Mouse (Mus musculus) hindbrain, embryonic 11.5 days (tissue): Measurements from ENCODE around the gene E130218I03Rik. TPM values are rescaled to one million over a fixed set of nuclear protein-coding genes. Genes with fewer than 3 reads are reported as not detected.

ENCODE experiments used
- ATAC-seq: fragments of 200-750 bp; cut with Nextera tagmentation; 2 replicates; pipeline ENCODE4 v1.8.0; 2017; ENCODE audit warnings: mild to moderate bottlenecking, moderate TSS enrichment, moderate library complexity; ENCODE audit not compliant: low FRiP score
- DNase-seq: peaks from one replicate; pipeline ENCODE4 v3.0.0-alpha.2; 2015; ENCODE audit warnings: low spot score
- H3K27ac ChIP-seq: fragments of 300-500 bp; sonication (generic); 2 replicates; pipeline ENCODE4 v1.5.1; 2014; ENCODE audit warnings: mild to moderate bottlenecking, low read depth, low read length
- H3K27me3 ChIP-seq: fragments of 300-500 bp; sonication (generic); 2 replicates; pipeline ENCODE4 v1.6.1; 2014; ENCODE audit warnings: mild to moderate bottlenecking, low read length, moderate library complexity, mixed read lengths; ENCODE audit not compliant: control insufficient read depth, insufficient read depth
- H3K36me3 ChIP-seq: fragments of 300-500 bp; sonication (generic); 2 replicates; pipeline ENCODE4 v1.6.1; 2014; ENCODE audit warnings: mild to moderate bottlenecking, low read length, moderate library complexity, mixed read lengths; ENCODE audit not compliant: control insufficient read depth, insufficient read depth
- H3K4me1 ChIP-seq: fragments of 300-500 bp; sonication (generic); replicated peaks from 2 replicates; pipeline ENCODE4 v1.6.1; 2014; ENCODE audit warnings: low read length, mixed read lengths; ENCODE audit not compliant: control insufficient read depth, insufficient read depth
- H3K4me2 ChIP-seq: fragments of 300-500 bp; sonication (generic); replicated peaks from 2 replicates; pipeline ENCODE4 v1.6.1; 2014; ENCODE audit warnings: mild to moderate bottlenecking, low read depth, low read length
- H3K4me3 ChIP-seq: fragments of 300-500 bp; sonication (generic); 2 replicates; pipeline ENCODE4 v1.5.1; 2014; ENCODE audit warnings: low read depth, low read length
- H3K9ac ChIP-seq: fragments of 300-500 bp; sonication (generic); 2 replicates; pipeline ENCODE4 v1.6.1; 2014; ENCODE audit warnings: low read depth, low read length
- H3K9me3 ChIP-seq: fragments of 300-500 bp; sonication (generic); 2 replicates; pipeline ENCODE4 v1.6.1; 2016; ENCODE audit warnings: low read length; ENCODE audit not compliant: control insufficient read depth
- WGBS: fragments of 180-500 bp; shearing (Covaris S2); extraction: QIAGEN DNeasy Blood & Tissue Kit; methylation state at CpG from one replicate; pipeline ENCODE4 v1.1.7; 2014; 5-methylcytosine and 5-hydroxymethylcytosine counted together
- polyA plus RNA-seq: library from polyadenylated mRNA; unstranded; fragments of >200 nt; fragmentation: Nextera tagmentation; extraction: Ambion mirVana; gene quantifications from 2 replicates; pipeline ENCODE4 v1.2.1, GENCODE M21; 2014

The E130218I03Rik gene
- polyA plus RNA-seq, 1 experiment from 2014 or later: 0.20 TPM

DNA sequence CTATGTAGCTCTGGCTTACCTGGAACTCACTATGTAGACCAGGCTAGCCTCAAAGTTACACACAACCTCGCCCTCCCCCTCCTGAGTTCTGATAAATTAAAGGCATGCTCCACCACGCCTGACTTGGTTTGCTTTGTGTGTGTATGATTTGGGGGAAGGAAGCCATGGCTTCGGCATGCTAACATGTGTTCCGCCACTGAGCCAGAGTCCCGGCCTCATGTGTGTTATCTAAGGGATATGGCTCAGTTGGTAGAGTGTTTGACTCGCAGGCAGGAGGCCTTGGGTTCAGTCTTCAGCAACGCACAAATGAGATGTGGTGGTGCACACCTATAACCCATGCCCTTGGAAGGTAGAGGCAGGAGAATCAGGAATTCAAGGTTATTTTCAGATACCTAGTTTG is 28.5 kb downstream of the E130218I03Rik start:
- ATAC-seq: no peak
- no peak for DNase-seq
- Histone ChIP-seq H3K4me2 (no peak overlapping the region), H3K4me3 (no peak overlapping the region), H3K4me1 (no peaks in the 10 kb centered on the region), H3K36me3 (peaks cover under 1% of the 10 kb centered on the region; the same call in 1 of the 2 replicates), H3K9me3 (no peaks in the 10 kb centered on the region), H3K9ac (no peak overlapping the region), H3K27me3 (no peaks in the 10 kb centered on the region), H3K27ac (no peak overlapping the region)
- 90% methylated on average over 7 of the region's 7 CpGs for WGBS

- H3K27me3 ChIP-seq: no peaks in the 10 kb centered on the region
- no peak for ATAC-seq
- no peaks in the 10 kb centered on the region for H3K4me1 ChIP-seq
- no peak overlapping the region for H3K9ac ChIP-seq
- 37% methylated on average over 12 of the region's 13 CpGs for WGBS
- H3K27ac ChIP-seq: no peak overlapping the region
- DNase-seq: no peak
- no peaks in the 10 kb centered on the region for H3K9me3 ChIP-seq
- no peak overlapping the region for H3K4me3 ChIP-seq
- peaks cover 3% of the 10 kb centered on the region; the same call in 1 of the 2 replicates for H3K36me3 ChIP-seq
- no peak overlapping the region for H3K4me2 ChIP-seq
These were observed 29.4 kb downstream of the E130218I03Rik start for GRCm38 (mm10) chr4:134272731-134273416.

DNA sequence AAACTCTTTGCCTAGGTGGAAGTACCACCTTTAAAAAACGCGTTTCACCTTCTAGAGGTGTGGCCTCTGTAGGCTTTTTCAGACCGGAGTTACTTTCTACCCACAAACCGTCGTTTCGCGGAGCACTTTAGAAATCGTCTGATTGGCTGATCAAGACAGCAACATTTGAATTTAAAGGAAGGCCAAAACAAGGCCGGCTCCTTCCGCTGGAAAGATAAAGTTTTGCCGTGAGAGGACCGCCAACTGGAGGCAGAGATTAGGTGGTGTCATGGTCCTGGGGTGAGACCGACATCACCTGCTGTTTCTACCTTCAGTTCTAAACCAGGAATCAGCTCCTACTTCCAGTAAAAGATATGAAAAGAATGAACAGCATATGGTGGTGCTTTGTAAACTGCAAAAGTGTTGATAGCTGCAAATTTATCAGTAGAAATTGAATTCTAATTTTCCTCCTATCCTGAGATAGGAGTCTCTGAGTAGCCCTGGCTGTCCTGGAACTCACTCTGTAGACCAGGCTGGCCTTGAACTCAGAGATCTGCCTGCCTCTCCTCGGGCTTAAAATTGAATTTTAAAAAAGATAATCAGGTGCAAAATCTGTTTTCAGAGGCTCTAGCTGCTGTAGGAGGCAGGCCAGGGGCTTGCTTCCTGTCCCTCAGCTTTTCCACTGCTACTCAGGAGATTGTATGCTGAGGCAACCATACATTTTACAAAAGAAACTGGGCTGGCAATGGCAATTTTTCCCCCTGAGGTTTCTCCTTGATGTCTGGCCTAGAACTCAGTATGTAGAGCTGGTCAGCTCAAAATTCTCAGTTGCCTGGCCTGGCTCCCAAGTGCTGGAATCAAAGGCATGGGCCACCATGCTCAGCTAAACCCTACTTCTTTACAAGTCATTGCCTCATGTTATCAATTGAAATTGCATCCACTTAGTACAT is 30.2 kb downstream of the E130218I03Rik start:
- Histone ChIP-seq H3K4me3 (no peak overlapping the region), H3K9ac (no peak overlapping the region), H3K27ac (no peak overlapping the region), H3K27me3 (no peaks in the 10 kb centered on the region), H3K4me2 (no peak overlapping the region), H3K36me3 (peaks cover 5% of the 10 kb centered on the region; the same call in 1 of the 2 replicates), H3K4me1 (no peaks in the 10 kb centered on the region), H3K9me3 (no peaks in the 10 kb centered on the region)
- no peak for ATAC-seq
- WGBS: 9% methylated on average over 14 of the region's 14 CpGs
- DNase-seq: peak; percentile 22

GRCm38 (mm10) chr4:134284942-134285341 is 41.5 kb downstream of the E130218I03Rik start:
- WGBS: 94% methylated on average over 2 of the region's 2 CpGs
- Histone ChIP-seq H3K4me3 (no peak overlapping the region), H3K36me3 (no peaks in the 10 kb centered on the region), H3K9ac (no peak overlapping the region), H3K4me2 (no peak overlapping the region), H3K27me3 (no peaks in the 10 kb centered on the region), H3K9me3 (no peaks in the 10 kb centered on the region), H3K4me1 (0 out of 2 replicates have a peak, but pooled peaks cover 5% of the 10 kb centered on the region), H3K27ac (no peak overlapping the region)
- no peak for ATAC-seq
- DNase-seq: no peak

DNA sequence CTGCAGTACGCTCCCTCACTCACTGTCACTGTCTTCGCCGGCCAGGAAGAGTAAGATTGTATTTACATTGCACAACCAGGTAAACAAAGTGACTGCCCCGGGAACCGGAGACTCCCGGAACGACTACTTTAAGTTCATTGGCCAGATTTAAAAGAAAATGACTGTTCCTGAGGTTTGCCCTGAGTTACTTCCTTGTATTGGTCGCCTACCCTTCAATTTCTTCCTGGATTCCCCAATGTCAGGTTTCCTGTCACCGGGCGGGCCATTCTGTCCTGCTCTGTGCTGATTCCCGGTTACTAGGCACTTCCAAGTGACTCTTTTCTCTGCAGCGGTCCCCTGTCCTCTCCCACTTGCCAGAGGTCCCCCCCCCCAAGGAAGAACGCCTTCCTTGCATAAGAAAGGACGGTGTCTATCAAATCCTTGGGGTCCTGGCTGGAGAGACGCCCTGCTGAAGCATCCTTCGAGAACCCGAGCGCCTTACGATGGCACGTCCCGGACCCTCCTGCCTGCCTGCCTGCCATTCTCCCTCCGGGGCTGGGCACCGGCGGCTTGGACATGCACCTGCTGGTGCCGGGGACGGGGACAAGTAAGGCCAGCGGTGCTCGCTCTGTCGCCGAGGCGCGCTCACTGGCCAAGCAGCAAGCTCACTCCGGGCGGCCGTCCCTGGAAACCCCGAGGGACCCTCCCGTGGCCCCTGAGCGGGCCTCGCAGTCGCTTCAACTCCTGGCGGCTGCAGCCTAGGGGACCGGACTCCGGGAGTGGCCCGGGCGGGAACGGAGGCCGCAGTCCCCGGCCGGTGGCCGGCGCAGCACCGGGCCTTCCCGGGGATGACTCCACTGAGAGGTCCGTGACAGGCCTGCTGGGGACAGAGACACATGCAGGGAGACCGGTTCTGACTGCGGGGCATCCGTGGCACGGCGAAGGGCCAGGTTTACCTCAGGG is 43.0 kb downstream of the E130218I03Rik start:
- ATAC-seq (no peak; the same call in none of the 2 replicates), DNase-seq (no peak)
- Histone ChIP-seq H3K4me1 (0 out of 2 replicates have a peak, but pooled peaks cover 5% of the 10 kb centered on the region), H3K27ac (peak overlapping the region; percentile 100), H3K9me3 (no peaks in the 10 kb centered on the region), H3K9ac (peak overlapping the region; percentile 99), H3K27me3 (no peaks in the 10 kb centered on the region), H3K4me2 (peak overlapping the region; percentile 80), H3K4me3 (peak overlapping the region; percentile 98), H3K36me3 (no peaks in the 10 kb centered on the region)
- 3% methylated on average over 54 of the region's 59 CpGs for WGBS

GRCm38 (mm10) chr4:134287168-134287564 is 43.7 kb downstream of the E130218I03Rik start:
- Histone ChIP-seq H3K4me3 (peak overlapping the region; percentile 98), H3K9ac (peak overlapping the region; percentile 99), H3K9me3 (no peaks in the 10 kb centered on the region), H3K4me1 (0 out of 2 replicates have a peak, but pooled peaks cover 5% of the 10 kb centered on the region), H3K36me3 (no peaks in the 10 kb centered on the region), H3K27me3 (no peaks in the 10 kb centered on the region), H3K4me2 (peak overlapping the region; percentile 80), H3K27ac (peak overlapping the region; percentile 100)
- under 1% methylated on average over 42 of the region's 59 CpGs for WGBS
- DNase-seq (peak; percentile 99), ATAC-seq (peak; percentile 94)

- Histone ChIP-seq H3K27me3 (no peaks in the 10 kb centered on the region), H3K9ac (peak within 1 kb of the TSS; percentile 99), H3K4me1 (0 out of 2 replicates have a peak, but pooled peaks cover 5% of the 10 kb centered on the region), H3K4me3 (peak within 1 kb of the TSS; percentile 98), H3K27ac (peak within 1 kb of the TSS; percentile 100), H3K4me2 (peak within 1 kb of the TSS; percentile 80), H3K9me3 (no peaks in the 10 kb centered on the region), H3K36me3 (no peaks in the 10 kb centered on the region)
- ATAC-seq (peak; percentile 85), DNase-seq (peak; percentile 88)
- WGBS: under 1% methylated on average over 43 of the region's 43 CpGs
These were observed 44.1 kb downstream of the E130218I03Rik start, which contains the start of gene Pdik1l for GRCm38 (mm10) chr4:134287575-134288025. Gene Pdik1l (minus strand): TSS chr4:134287895.
